In the genomic region with DNA sequence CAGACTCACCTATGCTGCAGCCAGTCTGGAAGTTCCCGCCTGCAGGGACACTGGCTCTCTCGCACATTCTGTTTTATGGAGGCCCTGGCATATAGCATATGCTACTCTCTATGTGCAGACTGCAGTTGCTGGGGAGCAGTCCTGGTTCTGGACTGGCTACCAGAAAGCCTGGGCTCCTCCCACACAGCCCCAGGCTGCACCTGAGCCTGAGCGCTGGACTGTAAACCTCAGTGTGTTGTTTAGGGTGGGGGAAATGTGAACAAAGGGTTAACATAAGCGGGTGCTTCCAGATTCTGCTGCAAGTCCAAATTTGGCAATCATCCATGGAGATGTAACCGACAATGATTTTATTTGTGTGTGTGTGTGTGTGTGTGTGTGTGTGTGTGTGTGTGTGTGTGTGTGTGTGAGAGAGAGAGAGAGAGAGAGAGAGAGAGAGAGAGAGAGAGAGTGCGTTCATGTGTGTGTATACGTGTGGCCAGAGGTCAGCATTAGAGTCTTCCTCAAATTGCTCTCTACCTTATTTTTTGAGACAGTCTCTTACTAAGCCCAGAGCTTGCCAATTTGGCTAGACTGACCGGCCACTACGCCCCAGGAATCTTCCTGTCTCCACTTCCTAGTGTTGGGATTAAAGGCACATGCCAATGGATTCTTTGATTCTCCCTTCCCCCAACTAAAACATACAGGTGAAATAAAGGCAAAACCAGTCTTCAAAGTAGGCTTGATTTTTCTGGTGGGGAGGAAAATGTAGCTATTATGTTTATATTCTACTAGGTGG, we compare ENCODE assay signal across 12 mouse cellular contexts.
DNase-seq lines count a peak whose midpoint lies in the region; ATAC-seq and TF ChIP-seq lines count a peak whose summit lies in the region.
"Had no signal": no experiment of that assay in that cellular context is flagged by ENCODE, and none has a peak within 500 bp of the region (broad histone marks: within the 10 kb centered on the region; RNA-seq: fewer than 3 reads in every experiment).

No protein-coding gene starts in this region.

- H3K36me3 ChIP-seq in lung, embryonic 14.5 days (ENCODE audit: insufficient read depth) = no peaks in the 10 kb centered on the region
- H3K36me3 ChIP-seq in lung, postnatal 0 days (ENCODE audit: insufficient read depth, low read length) = no peaks in the 10 kb centered on the region
- H3K36me3 ChIP-seq: G1E had no signal

- no peak for TF ChIP-seq CTCF in lung, embryonic 14.5 days (IDR thresholded peaks at IDR 0.05; ENCODE audit: low read depth)
- TF ChIP-seq CTCF in lung, postnatal 0 days (IDR thresholded peaks at IDR 0.05) = no peak

- TF ChIP-seq EP300 in lung, postnatal 0 days (IDR thresholded peaks at IDR 0.05) = no peak

- no peak overlapping the region for H3K27ac ChIP-seq in lung, embryonic 14.5 days (ENCODE audit: low read depth)
- H3K27ac ChIP-seq in lung, postnatal 0 days (ENCODE audit: low read length) = no peak overlapping the region

- no peaks in the 10 kb centered on the region for H3K9me3 ChIP-seq in lung, embryonic 14.5 days (ENCODE audit: low read depth, low read length)
- H3K9me3 ChIP-seq in lung, postnatal 0 days (ENCODE audit: low read length) = no peaks in the 10 kb centered on the region

- peaks cover 5% of the 10 kb centered on the region; the same call in 1 of the 2 replicates for H3K4me1 ChIP-seq in lung, embryonic 14.5 days (ENCODE audit: insufficient read depth)
- H3K4me1 ChIP-seq in lung, postnatal 0 days (ENCODE audit: insufficient read depth, low read depth, low read length) = no peaks in the 10 kb centered on the region

- no peak overlapping the region for H3K9ac ChIP-seq in lung, embryonic 14.5 days
- no peak overlapping the region for H3K9ac ChIP-seq in lung, postnatal 0 days (replicated peaks; ENCODE audit: low read depth)

- peak; percentile 7 for DNase-seq in heart, adult 8-10 months (ENCODE audit: low spot score)
- DNase-seq in heart, postnatal 36 days = no peak
- peak; percentile 60 for DNase-seq in lung, embryonic 14.5 days
- no peak for DNase-seq in lung, postnatal 0 days (ENCODE audit: low spot score)
- peak; percentile 74 for DNase-seq in cerebellum, adult 11 months
- DNase-seq in cerebellum, postnatal 36 days = peak; percentile 76 to 79
- no peak for DNase-seq in gastrocnemius, postnatal 36 days
- DNase-seq in testis, postnatal 10 days (ENCODE audit: low spot score) = no peak
- DNase-seq: liver; thymus, postnatal 4 days had no signal

- intact Hi-C loops in heart, postnatal 36 days (cut with DNase I) = no loop called here
- intact Hi-C loops in gastrocnemius, postnatal 36 days (cut with DNase I) = no loop called here

- H3K4me2 ChIP-seq in lung, embryonic 14.5 days = no peak overlapping the region
- H3K4me2 ChIP-seq in lung, postnatal 0 days (replicated peaks; ENCODE audit: low read depth, low read length) = no peak overlapping the region

- 37% methylated on average over 9 of the region's 9 CpGs for WGBS in lung, embryonic 14.5 days
- WGBS in lung, postnatal 0 days = 36% methylated on average over 9 of the region's 9 CpGs

- no peak overlapping the region for H3K4me3 ChIP-seq in lung, embryonic 14.5 days (ENCODE audit: low read depth, low read length)
- H3K4me3 ChIP-seq in lung, postnatal 0 days (ENCODE audit: low read depth, low read length) = no peak overlapping the region

- ATAC-seq in lung, embryonic 14.5 days (ENCODE audit: insufficient read depth) = 0 out of 2 replicates have a peak, but pooled peaks have one; percentile 44
- no peak for ATAC-seq in lung, postnatal 0 days
- ATAC-seq: hindbrain, embryonic 16.5 days had no signal

- H3K27me3 ChIP-seq in lung, embryonic 14.5 days (ENCODE audit: insufficient read depth, low read length) = no peaks in the 10 kb centered on the region
- H3K27me3 ChIP-seq in lung, postnatal 0 days (replicated peaks; ENCODE audit: insufficient read depth, low read length) = no peaks in the 10 kb centered on the region

Comparison
In these comparisons a context has a peak if more than half of its experiments do, and no peak if none do; other contexts are left out.
1. DNase-seq: peak in heart, adult 8-10 months (single experiment), lung, embryonic 14.5 days (single experiment), cerebellum, adult 11 months (single experiment) and cerebellum, postnatal 36 days (2 of 2); none in heart, postnatal 36 days (0 of 2), lung, postnatal 0 days (single experiment), gastrocnemius, postnatal 36 days (0 of 2) and testis, postnatal 10 days (single experiment).